Mouse (Mus musculus) kidney, postnatal 0 days (tissue): ENCODE data around the gene Tnk1. TPM values are rescaled to one million over a fixed set of nuclear protein-coding genes. Genes with fewer than 3 reads are reported as not detected.

ENCODE experiments used
- ATAC-seq: fragments of 200-750 bp; cut with Nextera tagmentation; replicated peaks from 2 replicates; pipeline ENCODE4 v1.8.0; 2017; ENCODE audit warnings: low read depth, moderate number of reproducible peaks, moderate TSS enrichment, moderate library complexity; ENCODE audit not compliant: low FRiP score
- DNase-seq: peaks from one replicate; pipeline ENCODE4 v3.0.0-alpha.2; 2016; ENCODE audit warnings: low spot score
- H3K27ac ChIP-seq: fragments of 300-500 bp; sonication (generic); 2 replicates; pipeline ENCODE4 v1.5.1; 2014; ENCODE audit warnings: mild to moderate bottlenecking
- H3K27me3 ChIP-seq: fragments of 300-500 bp; sonication (generic); 2 replicates; pipeline ENCODE4 v1.6.1; 2014; ENCODE audit warnings: low read length, mixed read lengths; ENCODE audit not compliant: insufficient read depth
- H3K36me3 ChIP-seq: fragments of 300-500 bp; sonication (generic); 2 replicates; pipeline ENCODE4 v1.6.1; 2014; ENCODE audit warnings: low read length, mixed read lengths; ENCODE audit not compliant: insufficient read depth
- H3K4me1 ChIP-seq: fragments of 300-500 bp; sonication (generic); replicated peaks from 2 replicates; pipeline ENCODE4 v1.6.1; 2014; ENCODE audit warnings: antibody characterized with exemption, low read length, mixed read lengths; ENCODE audit not compliant: insufficient read depth
- H3K4me2 ChIP-seq: fragments of 300-500 bp; sonication (generic); 2 replicates; pipeline ENCODE4 v1.6.1; 2014; ENCODE audit warnings: mild to moderate bottlenecking, low read length, moderate library complexity, mixed read lengths
- H3K4me3 ChIP-seq: fragments of 300-500 bp; sonication (generic); replicated peaks from 2 replicates; pipeline ENCODE4 v1.5.1; 2014; ENCODE audit warnings: low read depth, low read length
- H3K9ac ChIP-seq: fragments of 300-500 bp; sonication (generic); 2 replicates; pipeline ENCODE4 v1.6.1; 2014; ENCODE audit warnings: low read depth, low read length
- H3K9me3 ChIP-seq: fragments of 300-500 bp; sonication (generic); replicated peaks from 2 replicates; pipeline ENCODE4 v1.6.1; 2016; ENCODE audit warnings: low read length, inconsistent platforms, mixed read lengths
- CTCF ChIP-seq: IDR thresholded peaks from 2 replicates; pipeline ENCODE4 v1.5.1; 2016; ENCODE audit warnings: antibody characterized with exemption, low read depth, mild to moderate bottlenecking, moderate library complexity
- WGBS: fragments of 180-500 bp; shearing (Covaris S2); extraction: QIAGEN DNeasy Blood & Tissue Kit; methylation state at CpG from one replicate; pipeline ENCODE4 v1.1.7; 2014; 5-methylcytosine and 5-hydroxymethylcytosine counted together
- polyA plus RNA-seq: library from polyadenylated mRNA; unstranded; fragments of >200 nt; fragmentation: Nextera tagmentation; extraction: Ambion mirVana; gene quantifications from 2 replicates; pipeline ENCODE4 v1.2.1, GENCODE M21; 2015

Tnk1 gene
- polyA plus RNA-seq, 1 experiment from 2014 or later: 6.3 TPM

GRCm38 (mm10) chr11:69884663-69885062 lies 26.1 kb upstream of the Tnk1 start:
- H3K4me1 ChIP-seq: peaks cover 11% of the 10 kb centered on the region; the same call in 1 of the 2 replicates
- 66% methylated on average over 8 of the region's 8 CpGs for WGBS
- no peaks in the 10 kb centered on the region for H3K27me3 ChIP-seq
- no peak overlapping the region for H3K9ac ChIP-seq
- H3K9me3 ChIP-seq: no peaks in the 10 kb centered on the region
- DNase-seq (no peak), ATAC-seq (no peak)
- H3K27ac ChIP-seq: peak overlapping the region; percentile 2; the same call in 1 of the 2 replicates
- H3K4me2 ChIP-seq: peak overlapping the region; percentile 30; the same call in 1 of the 2 replicates
- no peak for TF ChIP-seq CTCF
- H3K4me3 ChIP-seq: no peak overlapping the region
- H3K36me3 ChIP-seq: no peaks in the 10 kb centered on the region

GRCm38 (mm10) chr11:69884240-69884639 lies 25.7 kb upstream of the Tnk1 start:
- H3K27ac ChIP-seq: peak overlapping the region; percentile 2; the same call in 1 of the 2 replicates
- H3K4me1 ChIP-seq: peaks cover 15% of the 10 kb centered on the region
- no peaks in the 10 kb centered on the region for H3K27me3 ChIP-seq
- no peak overlapping the region for H3K4me3 ChIP-seq
- ATAC-seq: no peak
- no peak for DNase-seq
- TF ChIP-seq CTCF: no peak
- H3K4me2 ChIP-seq: peak overlapping the region; percentile 30; the same call in 1 of the 2 replicates
- no peak overlapping the region for H3K9ac ChIP-seq
- H3K36me3 ChIP-seq: no peaks in the 10 kb centered on the region
- WGBS: 48% methylated on average over 9 of the region's 9 CpGs
- no peaks in the 10 kb centered on the region for H3K9me3 ChIP-seq

- Histone ChIP-seq H3K27ac (peak overlapping the region; percentile 2; the same call in 1 of the 2 replicates), H3K27me3 (no peaks in the 10 kb centered on the region), H3K9ac (no peak overlapping the region), H3K4me2 (no peak overlapping the region), H3K4me3 (no peak overlapping the region), H3K9me3 (no peaks in the 10 kb centered on the region), H3K36me3 (no peaks in the 10 kb centered on the region), H3K4me1 (peaks cover 21% of the 10 kb centered on the region)
- no peak for TF ChIP-seq CTCF
- DNase-seq: no peak
- no peak for ATAC-seq
- WGBS: 82% methylated on average over 8 of the region's 8 CpGs
These were observed 25.1 kb upstream of the Tnk1 start for GRCm38 (mm10) chr11:69883527-69884151.

- Histone ChIP-seq H3K36me3 (no peaks in the 10 kb centered on the region), H3K4me1 (peaks cover 22% of the 10 kb centered on the region), H3K4me2 (no peak overlapping the region), H3K27me3 (no peaks in the 10 kb centered on the region), H3K9me3 (no peaks in the 10 kb centered on the region), H3K9ac (no peak overlapping the region), H3K4me3 (no peak overlapping the region), H3K27ac (no peak overlapping the region)
- ATAC-seq (no peak), DNase-seq (no peak)
- WGBS: 72% methylated on average over 4 of the region's 4 CpGs
- TF ChIP-seq CTCF: peak; percentile 58
These were observed 24.5 kb upstream of the Tnk1 start for GRCm38 (mm10) chr11:69883066-69883465.

- Histone ChIP-seq H3K4me1 (peaks cover 27% of the 10 kb centered on the region), H3K4me3 (peak overlapping the region; percentile 46), H3K27ac (peak overlapping the region; percentile 91), H3K9me3 (no peaks in the 10 kb centered on the region), H3K9ac (peak overlapping the region; percentile 59), H3K4me2 (peak overlapping the region; percentile 82), H3K36me3 (no peaks in the 10 kb centered on the region), H3K27me3 (no peaks in the 10 kb centered on the region)
- peak; percentile 2; the same call in 1 of the 2 replicates for ATAC-seq
- 53% methylated on average over 21 of the region's 21 CpGs for WGBS
- DNase-seq: no peak
- TF ChIP-seq CTCF: no peak
These were observed 23.5 kb upstream of the Tnk1 start for GRCm38 (mm10) chr11:69881787-69882670.

- H3K27ac ChIP-seq: peak within 1 kb of the TSS; percentile 91
- DNase-seq (peak; percentile 93), ATAC-seq (peak; percentile 87)
- peak within 1 kb of the TSS; percentile 59 for H3K9ac ChIP-seq
- no peaks in the 10 kb centered on the region for H3K27me3 ChIP-seq
- peak within 1 kb of the TSS; percentile 46 for H3K4me3 ChIP-seq
- H3K4me1 ChIP-seq: peaks cover 27% of the 10 kb centered on the region
- H3K36me3 ChIP-seq: no peaks in the 10 kb centered on the region
- under 1% methylated on average over 46 of the region's 46 CpGs for WGBS
- peak within 1 kb of the TSS; percentile 82 for H3K4me2 ChIP-seq
- TF ChIP-seq CTCF: peak; percentile 63
- no peaks in the 10 kb centered on the region for H3K9me3 ChIP-seq
These were observed 22.5 kb upstream of the Tnk1 start, which contains the start of gene Kctd11 for GRCm38 (mm10) chr11:69880853-69881603. Gene Kctd11, minus strand, starts transcription at chr11:69881406.
